Mouse (Mus musculus): Measurements from ENCODE around the gene Selenbp1. TPM values are rescaled to one million over a fixed set of nuclear protein-coding genes. Genes with fewer than 3 reads are reported as not detected.
"Not testable (repeated sequence)": the region's sequence is repeated elsewhere in the genome, so short reads cannot be mapped to it uniquely, and the experiment has no call there.

Selenbp1 gene
- polyA plus RNA-seq, 1 experiment from 2014 or later, result 12.4 TPM

DNA sequence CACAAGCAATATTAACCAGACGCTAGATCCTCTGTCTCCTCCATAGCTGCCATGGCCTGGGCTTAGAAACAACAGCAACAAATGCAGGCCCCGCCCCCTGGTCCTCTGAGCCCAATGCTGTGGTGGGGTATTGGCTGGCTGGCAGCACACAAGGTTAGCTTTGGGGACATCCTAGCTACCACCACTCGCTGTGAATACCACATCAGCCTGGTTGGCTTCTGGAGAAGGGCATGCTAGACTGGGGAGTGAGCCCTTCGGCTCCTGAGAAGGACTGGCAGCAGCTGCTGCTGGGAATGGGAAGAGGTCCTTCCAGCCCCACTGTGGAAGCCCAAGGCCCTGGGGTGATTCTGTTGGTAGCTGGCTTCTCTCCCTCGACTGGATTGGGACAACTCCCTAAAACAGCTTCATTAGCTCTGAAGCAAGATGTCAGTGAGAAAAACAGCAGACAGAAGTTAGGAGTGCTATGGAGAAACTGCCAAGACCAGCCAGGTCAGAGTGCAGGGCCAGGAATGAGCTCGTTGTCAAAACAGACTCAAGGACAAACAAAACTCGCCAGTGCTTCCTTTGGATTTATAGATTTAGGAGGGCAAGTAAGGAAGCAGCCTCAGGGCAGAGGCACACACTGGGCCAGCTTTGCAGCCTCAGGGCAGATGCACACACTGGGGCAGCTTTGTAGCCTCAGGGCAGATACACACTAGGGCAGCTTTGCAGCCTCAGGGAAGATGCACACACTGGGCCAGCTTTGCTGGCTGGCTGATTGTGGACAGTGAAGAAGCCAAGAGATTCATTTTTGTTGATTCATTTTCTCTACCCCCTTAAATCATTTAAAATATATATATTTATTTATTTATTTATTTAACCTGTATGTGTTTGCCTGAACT lies 2.2 kb upstream of the Selenbp1 start:
- H3K36me3 ChIP-seq (ENCODE audit: control insufficient read depth, insufficient read depth, low read length); H3K4me2 ChIP-seq (ENCODE audit: low read length); H3K9me3 ChIP-seq (replicated peaks; ENCODE audit: control insufficient read depth, low read length, poor library complexity, severe bottlenecking); ATAC-seq; H3K4me3 ChIP-seq (ENCODE audit: low read depth, low read length); H3K27ac ChIP-seq (ENCODE audit: low read length); H3K9ac ChIP-seq (ENCODE audit: low read depth, low read length); H3K4me1 ChIP-seq (ENCODE audit: control insufficient read depth, insufficient read depth, low read length); H3K27me3 ChIP-seq (ENCODE audit: control insufficient read depth, insufficient read depth, low read depth, low read length): not testable (repeated sequence)
- WGBS, result 38% methylated on average over 7 of the region's 7 CpGs

DNA sequence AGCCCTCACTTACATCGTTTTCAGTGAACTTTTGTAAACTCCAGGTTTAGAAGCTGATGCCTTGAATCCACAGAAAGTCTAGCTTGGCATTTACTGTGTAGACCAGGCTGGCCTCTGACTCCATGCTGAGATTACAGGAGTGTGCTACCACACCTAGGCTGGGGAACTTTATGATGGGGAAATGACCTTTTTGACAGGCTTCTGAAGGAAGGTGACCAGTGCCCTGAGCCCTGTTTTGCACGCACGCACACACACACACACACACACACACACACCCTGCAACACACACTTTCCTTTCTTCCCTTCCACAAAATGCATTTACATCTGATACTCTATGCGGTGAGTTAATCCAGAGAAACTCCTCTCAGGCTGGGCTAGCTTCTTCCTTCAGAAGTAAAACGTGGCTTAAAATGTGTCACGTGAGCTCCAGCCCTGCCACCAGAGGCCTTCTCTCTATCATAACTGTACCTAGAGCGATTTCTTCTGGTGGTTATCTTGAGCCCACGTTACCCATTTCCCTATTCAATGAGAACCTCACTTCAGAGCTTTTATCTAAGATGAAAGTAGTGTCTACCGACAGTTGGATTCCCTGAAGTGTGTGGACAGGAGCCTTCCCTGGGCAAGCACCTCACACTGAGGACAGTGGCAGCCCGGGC lies 1.3 kb upstream of the Selenbp1 start:
- H3K4me1 ChIP-seq (ENCODE audit: control insufficient read depth, insufficient read depth, low read length); ATAC-seq; H3K27me3 ChIP-seq (ENCODE audit: control insufficient read depth, insufficient read depth, low read depth, low read length); H3K4me2 ChIP-seq (ENCODE audit: low read length); H3K4me3 ChIP-seq (ENCODE audit: low read depth, low read length); H3K36me3 ChIP-seq (ENCODE audit: control insufficient read depth, insufficient read depth, low read length); H3K27ac ChIP-seq (ENCODE audit: low read length); H3K9ac ChIP-seq (ENCODE audit: low read depth, low read length); H3K9me3 ChIP-seq (replicated peaks; ENCODE audit: control insufficient read depth, low read length, poor library complexity, severe bottlenecking): not testable (repeated sequence)
- 75% methylated on average over 10 of the region's 10 CpGs for WGBS

DNA sequence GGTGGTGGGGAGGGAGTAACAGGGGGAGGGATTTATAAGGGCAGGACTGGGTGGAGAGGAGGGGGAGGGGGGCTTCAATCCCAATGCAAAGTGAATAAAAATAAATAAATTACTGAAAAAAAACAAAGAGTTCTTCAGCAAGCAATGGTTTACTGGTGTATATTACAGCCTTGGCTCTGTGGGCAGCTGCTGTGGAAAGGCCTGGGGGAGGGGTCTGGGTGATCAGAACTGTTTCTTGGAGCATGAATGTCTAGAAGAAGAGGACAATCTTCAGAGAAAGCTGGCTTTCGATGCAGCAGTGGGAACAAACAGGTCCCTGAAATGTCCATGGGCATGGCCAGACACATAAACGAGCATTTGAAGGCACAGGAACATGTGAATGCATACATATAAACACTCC lies 577 bp upstream of the Selenbp1 start:
- WGBS, result 68% methylated on average over 2 of the region's 2 CpGs
- H3K9me3 ChIP-seq (replicated peaks; ENCODE audit: control insufficient read depth, low read length, poor library complexity, severe bottlenecking); H3K27ac ChIP-seq (ENCODE audit: low read length); H3K36me3 ChIP-seq (ENCODE audit: control insufficient read depth, insufficient read depth, low read length); H3K4me2 ChIP-seq (ENCODE audit: low read length); ATAC-seq; H3K4me3 ChIP-seq (ENCODE audit: low read depth, low read length); H3K27me3 ChIP-seq (ENCODE audit: control insufficient read depth, insufficient read depth, low read depth, low read length); H3K9ac ChIP-seq (ENCODE audit: low read depth, low read length); H3K4me1 ChIP-seq (ENCODE audit: control insufficient read depth, insufficient read depth, low read length): not testable (repeated sequence)

DNA sequence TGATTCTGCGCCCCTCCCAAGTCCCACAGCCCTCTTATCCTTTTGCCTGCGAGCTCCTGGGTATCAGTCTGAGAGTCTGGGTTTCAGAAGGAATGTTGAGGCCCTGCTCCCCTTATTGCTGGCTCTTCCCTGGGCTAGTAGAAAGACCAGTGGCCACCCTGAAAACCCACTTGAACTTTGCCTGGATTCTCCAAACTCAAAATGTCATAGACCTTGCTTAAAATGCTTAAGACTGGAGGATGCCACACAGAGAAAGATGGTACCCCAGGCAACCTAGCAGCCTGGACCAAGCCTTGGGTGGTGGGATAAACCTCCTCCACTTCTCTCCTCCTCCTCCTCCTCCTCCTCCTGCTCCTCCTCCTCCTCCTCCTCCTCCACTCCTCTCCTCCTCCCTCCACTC lies 748 bp downstream of the Selenbp1 start:
- H3K27ac ChIP-seq (ENCODE audit: low read length); H3K9me3 ChIP-seq (replicated peaks; ENCODE audit: control insufficient read depth, low read length, poor library complexity, severe bottlenecking); H3K36me3 ChIP-seq (ENCODE audit: control insufficient read depth, insufficient read depth, low read length); H3K27me3 ChIP-seq (ENCODE audit: control insufficient read depth, insufficient read depth, low read depth, low read length); H3K9ac ChIP-seq (ENCODE audit: low read depth, low read length); H3K4me1 ChIP-seq (ENCODE audit: control insufficient read depth, insufficient read depth, low read length); ATAC-seq; H3K4me2 ChIP-seq (ENCODE audit: low read length); H3K4me3 ChIP-seq (ENCODE audit: low read depth, low read length): not testable (repeated sequence)
- WGBS, result no CpG with 5 or more reads among the region's 2 CpGs

DNA sequence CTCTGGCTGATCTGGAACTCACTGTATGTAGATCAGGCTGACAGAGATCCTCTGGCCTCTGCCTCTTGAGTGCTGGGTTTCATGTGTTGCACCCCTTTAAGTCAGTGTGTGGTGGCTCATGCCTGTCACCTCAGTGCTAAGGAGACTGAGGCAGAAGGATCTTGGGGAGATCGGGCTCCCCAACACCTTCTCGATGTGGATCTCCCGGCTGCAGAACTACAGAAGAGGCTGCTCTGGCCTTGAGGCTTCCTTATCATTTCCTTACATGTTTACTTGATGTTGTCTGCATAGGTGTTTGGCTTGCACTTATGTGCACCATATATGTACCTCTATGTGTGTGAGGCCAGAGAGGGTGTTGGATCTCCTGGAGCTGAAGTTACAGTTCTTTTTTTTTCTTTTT lies 1.7 kb downstream of the Selenbp1 start:
- H3K9ac ChIP-seq (ENCODE audit: low read depth, low read length); H3K4me2 ChIP-seq (ENCODE audit: low read length); H3K27ac ChIP-seq (ENCODE audit: low read length); H3K9me3 ChIP-seq (replicated peaks; ENCODE audit: control insufficient read depth, low read length, poor library complexity, severe bottlenecking); H3K4me1 ChIP-seq (ENCODE audit: control insufficient read depth, insufficient read depth, low read length); H3K27me3 ChIP-seq (ENCODE audit: control insufficient read depth, insufficient read depth, low read depth, low read length); H3K36me3 ChIP-seq (ENCODE audit: control insufficient read depth, insufficient read depth, low read length); H3K4me3 ChIP-seq (ENCODE audit: low read depth, low read length); ATAC-seq: not testable (repeated sequence)
- 98% methylated on average over 3 of the region's 3 CpGs for whole genome bisulfite sequencing

DNA sequence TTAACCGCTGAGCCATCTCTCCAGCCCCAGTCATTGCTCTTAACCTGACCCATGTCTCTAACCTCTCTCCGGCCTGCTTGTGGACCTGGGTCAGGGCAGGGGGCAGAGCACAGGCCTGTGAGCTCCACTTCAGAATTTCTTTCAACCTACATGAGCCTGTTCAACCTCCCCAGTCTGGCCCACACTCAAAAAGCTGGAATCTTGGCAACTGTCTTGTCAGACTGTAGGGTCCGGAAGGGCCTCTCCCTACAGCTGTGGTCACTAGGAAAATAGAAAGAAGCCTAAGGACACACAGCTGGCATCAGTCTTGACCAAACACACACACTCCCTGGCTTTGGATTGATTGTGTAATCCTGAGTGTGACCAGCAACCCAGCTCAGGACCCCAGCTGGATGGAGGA lies 2.5 kb downstream of the Selenbp1 start:
- H3K4me2 ChIP-seq (ENCODE audit: low read length); H3K9ac ChIP-seq (ENCODE audit: low read depth, low read length); H3K4me3 ChIP-seq (ENCODE audit: low read depth, low read length); ATAC-seq; H3K36me3 ChIP-seq (ENCODE audit: control insufficient read depth, insufficient read depth, low read length); H3K4me1 ChIP-seq (ENCODE audit: control insufficient read depth, insufficient read depth, low read length); H3K27me3 ChIP-seq (ENCODE audit: control insufficient read depth, insufficient read depth, low read depth, low read length); H3K9me3 ChIP-seq (replicated peaks; ENCODE audit: control insufficient read depth, low read length, poor library complexity, severe bottlenecking); H3K27ac ChIP-seq (ENCODE audit: low read length): not testable (repeated sequence)
- WGBS, result 86% methylated on average over 3 of the region's 3 CpGs

DNA sequence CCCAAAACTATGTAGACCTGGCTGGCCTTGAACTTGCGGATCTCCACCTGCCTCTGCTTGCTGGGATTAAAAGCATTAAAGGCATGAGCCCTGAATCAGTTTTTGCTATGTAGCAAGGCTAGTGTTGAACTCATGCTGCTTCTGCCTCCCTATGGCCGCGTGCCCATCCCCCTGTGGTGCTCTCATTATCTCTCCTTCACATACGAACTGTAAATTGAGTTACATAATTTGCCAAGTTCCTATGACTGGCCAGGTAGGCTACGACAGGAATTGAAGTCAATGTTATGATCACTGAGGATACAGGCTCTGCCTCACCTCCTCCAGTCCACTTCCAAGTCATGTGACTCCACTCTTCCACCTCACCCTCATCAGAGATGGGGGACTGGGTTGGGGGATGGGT lies 3.3 kb downstream of the Selenbp1 start:
- H3K36me3 ChIP-seq (ENCODE audit: control insufficient read depth, insufficient read depth, low read length); H3K4me1 ChIP-seq (ENCODE audit: control insufficient read depth, insufficient read depth, low read length); H3K27ac ChIP-seq (ENCODE audit: low read length); ATAC-seq; H3K4me2 ChIP-seq (ENCODE audit: low read length); H3K9me3 ChIP-seq (replicated peaks; ENCODE audit: control insufficient read depth, low read length, poor library complexity, severe bottlenecking); H3K27me3 ChIP-seq (ENCODE audit: control insufficient read depth, insufficient read depth, low read depth, low read length); H3K9ac ChIP-seq (ENCODE audit: low read depth, low read length); H3K4me3 ChIP-seq (ENCODE audit: low read depth, low read length): not testable (repeated sequence)
- WGBS, result 83% methylated on average over 5 of the region's 5 CpGs

DNA sequence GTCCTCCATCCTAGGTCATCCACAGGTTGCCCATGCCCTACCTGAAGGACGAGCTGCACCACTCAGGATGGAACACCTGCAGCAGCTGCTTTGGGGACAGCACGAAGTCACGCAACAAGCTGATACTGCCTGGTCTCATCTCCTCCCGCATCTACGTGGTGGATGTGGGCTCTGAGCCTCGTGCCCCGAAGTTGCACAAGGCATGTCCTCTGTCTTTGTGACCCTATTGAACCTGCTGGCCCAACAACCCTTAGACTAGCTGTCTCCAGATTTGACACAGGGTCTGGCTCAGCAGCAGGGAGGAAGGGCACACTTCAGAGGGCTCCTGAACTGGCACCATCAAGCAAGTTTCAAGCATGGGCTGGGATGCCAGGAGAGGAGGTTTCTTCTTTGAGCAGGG lies 4.3 kb downstream of the Selenbp1 start:
- WGBS, result 88% methylated on average over 6 of the region's 7 CpGs
- not testable (repeated sequence) for ATAC-seq; H3K9ac ChIP-seq (ENCODE audit: low read depth, low read length); H3K4me3 ChIP-seq (ENCODE audit: low read depth, low read length); H3K4me1 ChIP-seq (ENCODE audit: control insufficient read depth, insufficient read depth, low read length); H3K27ac ChIP-seq (ENCODE audit: low read length); H3K27me3 ChIP-seq (ENCODE audit: control insufficient read depth, insufficient read depth, low read depth, low read length); H3K4me2 ChIP-seq (ENCODE audit: low read length); H3K36me3 ChIP-seq (ENCODE audit: control insufficient read depth, insufficient read depth, low read length); H3K9me3 ChIP-seq (replicated peaks; ENCODE audit: control insufficient read depth, low read length, poor library complexity, severe bottlenecking)

DNA sequence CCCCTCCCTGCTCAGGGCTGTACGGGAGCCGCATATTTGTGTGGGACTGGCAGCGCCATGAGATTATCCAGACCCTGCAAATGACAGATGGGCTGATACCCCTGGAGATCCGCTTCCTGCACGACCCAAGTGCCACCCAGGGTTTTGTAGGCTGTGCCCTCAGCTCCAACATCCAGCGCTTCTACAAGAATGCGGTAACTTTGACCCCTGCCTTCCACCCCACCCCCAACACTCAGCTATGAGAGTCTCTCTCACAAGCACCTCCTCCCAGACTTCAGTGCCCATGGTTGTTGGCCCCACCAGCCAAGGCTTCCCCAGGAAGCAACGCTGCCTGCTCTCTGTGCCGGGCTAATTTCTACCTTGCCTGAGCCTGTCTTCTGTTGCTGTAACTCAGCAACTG lies 7.2 kb downstream of the Selenbp1 start:
- ATAC-seq; H3K4me3 ChIP-seq (ENCODE audit: low read depth, low read length); H3K36me3 ChIP-seq (ENCODE audit: control insufficient read depth, insufficient read depth, low read length); H3K4me1 ChIP-seq (ENCODE audit: control insufficient read depth, insufficient read depth, low read length); H3K9ac ChIP-seq (ENCODE audit: low read depth, low read length); H3K9me3 ChIP-seq (replicated peaks; ENCODE audit: control insufficient read depth, low read length, poor library complexity, severe bottlenecking); H3K4me2 ChIP-seq (ENCODE audit: low read length); H3K27ac ChIP-seq (ENCODE audit: low read length); H3K27me3 ChIP-seq (ENCODE audit: control insufficient read depth, insufficient read depth, low read depth, low read length): not testable (repeated sequence)
- WGBS, result 73% methylated on average over 9 of the region's 9 CpGs
